Mouse (Mus musculus) liver, embryonic 14.5 days (tissue): Measurements from ENCODE around the gene Wdr83.

Source experiments
- CTCF ChIP-seq: IDR thresholded peaks from 2 replicates; pipeline ENCODE4 v1.5.1; 2016; ENCODE audit warnings: antibody characterized with exemption, low read depth, control low read depth
- EP300 ChIP-seq: IDR thresholded peaks from 2 replicates; pipeline ENCODE4 v1.6.1; 2016; ENCODE audit warnings: antibody characterized with exemption, low read depth

- TF ChIP-seq CTCF, result no peak
- no peak for TF ChIP-seq EP300
Observed at GRCm38 (mm10) chr8:85062603-85063002, 18.5 kb downstream of the Wdr83 start.
